Mouse (Mus musculus) limb, embryonic 12.5 days (tissue): ENCODE measurements around the gene Mplkip. TPM values are rescaled to one million over a fixed set of nuclear protein-coding genes. Genes with fewer than 3 reads are reported as not detected.

Experiments
- ATAC-seq: fragments of 200-750 bp; cut with Nextera tagmentation; 2 replicates; pipeline ENCODE4 v1.8.0; 2017; ENCODE audit warnings: low read depth, moderate TSS enrichment; ENCODE audit not compliant: insufficient number of reproducible peaks, insufficient read depth, low FRiP score, low TSS enrichment
- H3K27ac ChIP-seq: fragments of 300-500 bp; sonication (generic); 2 replicates; pipeline ENCODE4 v1.5.1; 2016; ENCODE audit warnings: mild to moderate bottlenecking, moderate library complexity
- H3K27me3 ChIP-seq: fragments of 300-500 bp; sonication (generic); 2 replicates; pipeline ENCODE4 v1.6.1; 2016; ENCODE audit warnings: mild to moderate bottlenecking, moderate library complexity
- H3K36me3 ChIP-seq: fragments of 300-500 bp; sonication (generic); 2 replicates; pipeline ENCODE4 v1.6.1; 2016; ENCODE audit warnings: mild to moderate bottlenecking, moderate library complexity
- H3K4me1 ChIP-seq: fragments of 300-500 bp; sonication (generic); replicated peaks from 2 replicates; pipeline ENCODE4 v1.6.1; 2016
- H3K4me2 ChIP-seq: fragments of 300-500 bp; sonication (generic); 2 replicates; pipeline ENCODE4 v1.6.1; 2016; ENCODE audit warnings: mild to moderate bottlenecking, moderate library complexity
- H3K4me3 ChIP-seq: fragments of 300-500 bp; sonication (generic); replicated peaks from 2 replicates; pipeline ENCODE4 v1.5.1; 2016; ENCODE audit warnings: mild to moderate bottlenecking
- H3K9ac ChIP-seq: fragments of 300-500 bp; sonication (generic); replicated peaks from 2 replicates; pipeline ENCODE4 v1.6.1; 2016; ENCODE audit warnings: mild to moderate bottlenecking, moderate library complexity
- H3K9me3 ChIP-seq: fragments of 300-500 bp; sonication (generic); 2 replicates; pipeline ENCODE4 v1.6.1; 2016; ENCODE audit warnings: mild to moderate bottlenecking, moderate library complexity
- WGBS: fragments of 180-500 bp; shearing (Covaris S2); methylation state at CpG from one replicate; pipeline ENCODE4 v1.1.7; 2016; 5-methylcytosine and 5-hydroxymethylcytosine counted together
- microRNA counts: library from miRNA; unstranded; fragments of <30 nt; microRNA quantifications from one replicate; lab custom pipeline; 2017
- microRNA-seq: library from miRNA; unstranded; fragments of <30 nt; microRNA quantifications from one replicate; pipeline ENCODE4, GENCODE M21; 2017
- polyA plus RNA-seq: library from polyadenylated mRNA; unstranded; fragments of >200 nt; fragmentation: Nextera tagmentation; extraction: Ambion mirVana; gene quantifications from 2 replicates; pipeline ENCODE4 v1.2.1, GENCODE M21; 2016

The Mplkip gene
- polyA plus RNA-seq, 1 experiment from 2014 or later = 57.3 TPM

DNA sequence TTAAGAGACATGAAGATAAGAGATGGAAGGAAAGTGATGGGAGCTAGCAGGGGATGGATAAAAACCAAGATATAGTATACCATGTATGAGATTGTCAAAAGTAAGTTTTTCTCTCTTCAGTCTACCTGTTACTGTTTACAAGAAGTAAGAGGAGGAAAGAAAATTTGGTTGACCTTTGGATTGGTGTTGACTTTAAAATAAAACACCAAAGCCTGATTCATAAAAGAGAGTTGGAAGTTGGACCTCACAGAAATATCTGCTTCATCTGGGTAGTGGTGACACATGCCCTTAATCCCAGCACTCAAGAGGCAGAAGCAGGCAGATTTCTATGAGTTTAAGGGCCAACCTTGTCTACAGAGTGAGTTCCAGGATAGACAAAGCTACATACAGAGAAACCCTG, 7.3 kb downstream of the Mplkip start:
- Histone ChIP-seq H3K36me3 (peaks cover 3% of the 10 kb centered on the region; the same call in 1 of the 2 replicates), H3K4me2 (no peak overlapping the region), H3K27ac (no peak overlapping the region), H3K9me3 (no peaks in the 10 kb centered on the region), H3K9ac (no peak overlapping the region), H3K4me3 (no peak overlapping the region), H3K4me1 (no peaks in the 10 kb centered on the region), H3K27me3 (no peaks in the 10 kb centered on the region)
- no peak for ATAC-seq

- no peak overlapping the region for H3K9ac ChIP-seq
- H3K36me3 ChIP-seq = no peaks in the 10 kb centered on the region; the same call in 1 of the 2 replicates
- H3K4me3 ChIP-seq = no peak overlapping the region
- H3K27ac ChIP-seq = no peak overlapping the region
- WGBS = 91% methylated on average over 6 of the region's 6 CpGs
- no peak for ATAC-seq
- H3K4me2 ChIP-seq = no peak overlapping the region
- no peaks in the 10 kb centered on the region for H3K4me1 ChIP-seq
- no peaks in the 10 kb centered on the region for H3K27me3 ChIP-seq
- H3K9me3 ChIP-seq = no peaks in the 10 kb centered on the region
Measured at GRCm38 (mm10) chr13:17705188-17705826, 10.3 kb downstream of the Mplkip start.

GRCm38 (mm10) chr13:17708784-17709311, 13.9 kb downstream of the Mplkip start:
- no peaks in the 10 kb centered on the region for H3K27me3 ChIP-seq
- H3K27ac ChIP-seq = no peak overlapping the region
- H3K4me2 ChIP-seq = no peak overlapping the region
- no peak overlapping the region for H3K4me3 ChIP-seq
- no peak for ATAC-seq
- H3K9me3 ChIP-seq = no peaks in the 10 kb centered on the region
- 87% methylated on average over 5 of the region's 5 CpGs for WGBS
- H3K4me1 ChIP-seq = no peaks in the 10 kb centered on the region
- no peak overlapping the region for H3K9ac ChIP-seq
- 0 out of 2 replicates have a peak, but pooled peaks cover 4% of the 10 kb centered on the region for H3K36me3 ChIP-seq

GRCm38 (mm10) chr13:17717357-17717756, 22.4 kb downstream of the Mplkip start:
- no peak for ATAC-seq
- WGBS = 96% methylated on average over 1 of the region's 1 CpGs
- Histone ChIP-seq H3K36me3 (peaks cover 43% of the 10 kb centered on the region), H3K4me1 (no peaks in the 10 kb centered on the region), H3K27me3 (no peaks in the 10 kb centered on the region), H3K4me3 (no peak overlapping the region), H3K9me3 (no peaks in the 10 kb centered on the region), H3K4me2 (no peak overlapping the region), H3K9ac (no peak overlapping the region), H3K27ac (no peak overlapping the region)

GRCm38 (mm10) chr13:17727922-17728321, 32.9 kb downstream of the Mplkip start:
- H3K27me3 ChIP-seq = no peaks in the 10 kb centered on the region
- H3K4me3 ChIP-seq = no peak overlapping the region
- no peak overlapping the region for H3K27ac ChIP-seq
- H3K4me1 ChIP-seq = no peaks in the 10 kb centered on the region
- peaks cover 22% of the 10 kb centered on the region for H3K36me3 ChIP-seq
- WGBS = 92% methylated on average over 4 of the region's 4 CpGs
- no peak for ATAC-seq
- no peak overlapping the region for H3K9ac ChIP-seq
- H3K9me3 ChIP-seq = no peaks in the 10 kb centered on the region
- no peak overlapping the region for H3K4me2 ChIP-seq

DNA sequence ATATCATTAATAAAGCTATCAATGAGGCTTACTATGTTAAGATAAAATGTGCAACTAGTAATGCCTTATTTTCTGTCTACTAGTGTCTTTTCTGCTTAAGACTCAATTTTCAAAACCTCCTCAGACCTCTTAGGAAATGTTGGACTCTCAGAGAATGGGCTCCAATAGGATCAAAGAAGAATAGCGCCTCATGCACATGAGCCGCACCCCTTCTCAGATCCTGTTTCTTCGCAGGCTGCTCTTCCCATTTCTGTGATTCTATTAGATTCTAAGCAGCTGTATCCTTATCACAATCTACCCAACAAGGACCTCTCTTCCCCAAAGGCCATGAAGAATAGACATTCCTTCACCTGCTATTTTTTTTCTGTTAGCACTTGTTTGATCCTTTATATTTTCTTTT, 33.8 kb downstream of the Mplkip start:
- Histone ChIP-seq H3K4me2 (no peak overlapping the region), H3K36me3 (peaks cover 20% of the 10 kb centered on the region), H3K4me3 (no peak overlapping the region), H3K4me1 (no peaks in the 10 kb centered on the region), H3K9me3 (no peaks in the 10 kb centered on the region), H3K27ac (no peak overlapping the region), H3K9ac (no peak overlapping the region), H3K27me3 (no peaks in the 10 kb centered on the region)
- WGBS = 94% methylated on average over 3 of the region's 3 CpGs
- ATAC-seq = no peak

MicroRNAs encoded within 50 kb of the gene (microRNA counts, 519-probe panel; counts per million panel counts)
- not detected for microRNA mmu-miR-466i (lab: Ali Mortazavi, UCI)

Small RNA genes within 50 kb of the gene (microRNA-seq; reads per million reads assigned to microRNA genes)
- gene Mir466i = not detected

Other genes with a start within 250 kb of the Mplkip start
- 5.1 and 5.5 TPM in 2 replicates for gene Sugct, start 361 bp downstream of the Mplkip start, polyA plus RNA-seq
- 23.1 and 26.6 TPM in 2 replicates for gene Cdk13, start 109.9 kb downstream of the Mplkip start, polyA plus RNA-seq
- 98.8 and 107 TPM in 2 replicates for gene Rala, start 249.0 kb downstream of the Mplkip start, polyA plus RNA-seq